Mouse (Mus musculus) heart, postnatal 4 days (tissue): ENCODE measurements around the gene A730071L15Rik. TPM values are rescaled to one million over a fixed set of nuclear protein-coding genes. Genes with fewer than 3 reads are reported as not detected.

Experiments used
- DNase-seq: peaks from one replicate; pipeline ENCODE4 v3.0.0; 2021
- total RNA-seq, 2 experiments: library from RNA; stranded (reverse); gene quantifications; 2 replicates each; pipeline ENCODE4 v1.2.3; 2021

The A730071L15Rik gene
- under 1 TPM in 1 of 2 experiments, not detected in 1; 0.20 TPM for total RNA-seq

- no peak for DNase-seq
Observed at GRCm38 (mm10) chr11:6199410-6200086, at the start of gene A730071L15Rik. Gene A730071L15Rik, plus strand, starts transcription at chr11:6200029.

GRCm38 (mm10) chr11:6152864-6153263, 47.0 kb upstream of the A730071L15Rik start:
- DNase-seq: no peak

- DNase-seq: no peak
Observed at GRCm38 (mm10) chr11:6154211-6154701, 45.6 kb upstream of the A730071L15Rik start.

- DNase-seq: no peak
Observed at GRCm38 (mm10) chr11:6156651-6157050, 43.2 kb upstream of the A730071L15Rik start.

GRCm38 (mm10) chr11:6157119-6157518, 42.7 kb upstream of the A730071L15Rik start:
- peak; percentile 29 for DNase-seq

GRCm38 (mm10) chr11:6158515-6158914, 41.3 kb upstream of the A730071L15Rik start:
- DNase-seq: no peak

GRCm38 (mm10) chr11:6159704-6160275, 40.0 kb upstream of the A730071L15Rik start:
- DNase-seq: no peak

GRCm38 (mm10) chr11:6160663-6161271, 39.1 kb upstream of the A730071L15Rik start:
- DNase-seq: no peak

GRCm38 (mm10) chr11:6161549-6161948, 38.3 kb upstream of the A730071L15Rik start:
- DNase-seq: no peak

GRCm38 (mm10) chr11:6163062-6163461, 36.8 kb upstream of the A730071L15Rik start:
- DNase-seq: no peak

- DNase-seq: no peak
Observed at GRCm38 (mm10) chr11:6163706-6164105, 36.1 kb upstream of the A730071L15Rik start.

- DNase-seq: no peak
Observed at GRCm38 (mm10) chr11:6164781-6165180, 35.0 kb upstream of the A730071L15Rik start.

GRCm38 (mm10) chr11:6165391-6166081, 34.3 kb upstream of the A730071L15Rik start:
- DNase-seq: no peak

- no peak for DNase-seq
Observed at GRCm38 (mm10) chr11:6166351-6166750, 33.5 kb upstream of the A730071L15Rik start.

GRCm38 (mm10) chr11:6169041-6169663, 30.7 kb upstream of the A730071L15Rik start:
- DNase-seq: no peak

- peak; percentile 52 for DNase-seq
Observed at GRCm38 (mm10) chr11:6174719-6175118, 25.1 kb upstream of the A730071L15Rik start.

- DNase-seq: no peak
Observed at GRCm38 (mm10) chr11:6175506-6175905, 24.3 kb upstream of the A730071L15Rik start.

- no peak for DNase-seq
Observed at GRCm38 (mm10) chr11:6177781-6178420, 21.9 kb upstream of the A730071L15Rik start.

GRCm38 (mm10) chr11:6178673-6179166, 21.1 kb upstream of the A730071L15Rik start:
- peak; percentile 19 for DNase-seq

- no peak for DNase-seq
Observed at GRCm38 (mm10) chr11:6179194-6179593, 20.6 kb upstream of the A730071L15Rik start.

- no peak for DNase-seq
Observed at GRCm38 (mm10) chr11:6180811-6181399, 18.9 kb upstream of the A730071L15Rik start.
